Mouse (Mus musculus) erythroid progenitor cell, adult 5-6 weeks (primary cell): ENCODE data around the gene Cox7c. TPM values are rescaled to one million over a fixed set of nuclear protein-coding genes. Genes with fewer than 3 reads are reported as not detected.
"Not testable (repeated sequence)": the region's sequence is repeated elsewhere in the genome, so short reads cannot be mapped to it uniquely, and the experiment has no call there.

Experiments used
- ATAC-seq: replicated peaks from 2 replicates; pipeline ENCODE4 v1.8.0; 2016; ENCODE audit warnings: moderate number of reproducible peaks, mild to moderate bottlenecking, moderate TSS enrichment, inconsistent platforms; ENCODE audit not compliant: poor library complexity, low FRiP score, severe bottlenecking
- total RNA-seq, 2 experiments: library from RNA; stranded (forward) in 1 of 2; stranded (reverse) in 1 of 2; fragments of 150-400 nt in 1 of 2; fragments of 186-747, 209-891 nt in 1 of 2; gene quantifications; 2 replicates each; pipeline versions ENCODE4 v1.2.3 to v1.2.4; 2015 to 2017; ENCODE audit warnings: low replicate concordance in 2 of 2

The Cox7c gene
- total RNA-seq (2015; ENCODE audit: low replicate concordance) = 162 and 168 TPM in 2 replicates
- total RNA-seq (2017; ENCODE audit: low replicate concordance) = 135 and 149 TPM in 2 replicates

DNA sequence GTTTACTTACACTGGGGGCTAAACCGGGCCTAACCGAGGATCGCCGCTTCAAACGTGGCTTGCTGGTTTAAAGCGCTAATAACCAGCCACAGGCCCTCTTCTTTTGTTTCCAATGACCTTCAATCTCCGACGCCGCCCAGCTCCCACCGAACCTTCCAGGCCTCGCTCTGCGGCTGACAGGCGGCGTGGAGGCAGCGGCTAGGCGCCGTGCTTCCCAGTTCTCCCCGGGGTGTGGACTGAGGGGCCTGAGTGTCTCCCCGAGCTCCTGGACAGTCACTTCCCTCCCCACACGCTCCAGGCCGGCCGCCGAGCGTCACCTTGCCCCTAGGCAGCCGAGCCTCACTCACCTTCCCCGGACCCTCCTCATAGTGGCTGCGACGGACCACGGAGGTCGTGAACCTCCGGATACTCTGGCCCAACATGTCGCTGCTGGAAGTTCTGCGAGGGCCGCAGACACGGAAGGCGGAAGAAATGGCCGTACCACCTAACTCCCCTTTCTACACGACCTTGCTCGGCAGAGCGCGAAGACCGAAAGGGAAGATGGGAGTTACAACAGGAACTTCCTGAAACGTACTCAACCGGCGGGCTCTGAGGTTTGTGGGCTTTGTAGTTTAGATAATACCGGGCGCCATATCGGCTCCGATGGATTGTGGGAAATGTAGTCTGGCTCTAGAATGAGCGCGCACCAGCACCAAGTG, at the start of gene Cox7c:
Gene Cox7c (minus strand): TSS at position 651 of the 698 bp plus-strand sequence.
- ATAC-seq = peak; percentile 97

- ATAC-seq = no peak
Measured at GRCm38 (mm10) chr13:86068011-86068724, 21.5 kb upstream of the Cox7c start.

- no peak for ATAC-seq
Measured at GRCm38 (mm10) chr13:86067508-86067907, 20.8 kb upstream of the Cox7c start.

GRCm38 (mm10) chr13:86054091-86054490, 7.4 kb upstream of the Cox7c start:
- ATAC-seq = not testable (repeated sequence)

DNA sequence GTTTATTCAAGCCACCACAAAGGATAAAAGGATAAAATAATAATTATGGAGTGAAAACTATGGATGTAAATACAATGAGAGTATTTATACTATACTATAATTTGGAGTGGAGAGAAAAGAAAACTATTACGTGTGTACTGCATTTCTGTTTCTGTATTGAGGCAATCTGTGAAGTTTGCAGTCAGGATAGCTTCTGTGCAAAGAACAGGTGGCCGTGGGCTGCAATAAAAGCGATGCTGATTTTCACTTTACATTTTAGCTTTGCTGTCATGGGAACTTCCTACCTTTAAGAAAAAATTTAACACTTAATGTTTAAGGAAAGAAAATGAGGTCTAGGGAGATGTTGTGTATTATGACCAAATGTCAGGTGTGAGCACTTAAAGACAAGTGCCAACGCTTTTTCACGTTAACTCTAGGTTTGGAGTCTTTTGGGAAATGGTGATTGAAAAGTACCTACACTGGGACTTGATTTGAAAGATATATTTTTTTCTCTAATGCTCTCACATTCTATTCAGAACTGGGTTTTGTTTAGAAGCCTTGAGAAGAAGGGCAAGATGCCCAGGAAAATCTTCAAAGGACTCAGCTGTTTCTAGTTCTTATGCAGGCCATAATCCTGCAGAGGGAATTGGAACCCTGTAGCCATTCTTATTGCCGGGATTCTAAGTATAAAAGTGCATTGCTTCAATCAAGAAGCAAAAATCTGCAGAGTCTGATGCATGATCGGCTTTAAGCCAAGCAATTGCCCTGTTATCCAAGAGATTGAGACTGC, 41.6 kb downstream of the Cox7c start:
- ATAC-seq = no peak
